Mouse (Mus musculus) liver, postnatal 0 days (tissue): ENCODE results near the gene Sox11.

ENCODE experiments used
- CTCF ChIP-seq: sonication (generic); IDR thresholded peaks from 2 replicates; pipeline ENCODE4 v1.5.1; 2016; ENCODE audit warnings: antibody characterized with exemption, low read depth
- EP300 ChIP-seq: IDR thresholded peaks from 2 replicates; pipeline ENCODE4 v1.6.1; 2016; ENCODE audit warnings: antibody characterized with exemption, low read depth, mild to moderate bottlenecking

GRCm38 (mm10) chr12:27338116-27338515, 4.3 kb downstream of the Sox11 start:
- no peak for TF ChIP-seq CTCF
- TF ChIP-seq EP300, result no peak
